8 mouse cellular contexts compared by ENCODE assay signal in genomic region chr11:71912626-71913025, GRCm38 (mm10).
"Had no signal": no experiment of that assay in that cellular context is flagged by ENCODE, and none has a peak within 500 bp of the region (broad histone marks: within the 10 kb centered on the region; RNA-seq: fewer than 3 reads in every experiment).

No protein-coding gene starts in this region.

- DNase-seq: lung, adult 18-20 months; lung, embryonic 14.5 days; lung, postnatal 10 days; lung, postnatal 4 days; right cerebral cortex, postnatal 14 days; thymus, adult 2 months; thymus, postnatal 25 days; thymus, postnatal 4 days had no signal
